ENCODE assay signal across 8 mouse cellular contexts in the genomic region with DNA sequence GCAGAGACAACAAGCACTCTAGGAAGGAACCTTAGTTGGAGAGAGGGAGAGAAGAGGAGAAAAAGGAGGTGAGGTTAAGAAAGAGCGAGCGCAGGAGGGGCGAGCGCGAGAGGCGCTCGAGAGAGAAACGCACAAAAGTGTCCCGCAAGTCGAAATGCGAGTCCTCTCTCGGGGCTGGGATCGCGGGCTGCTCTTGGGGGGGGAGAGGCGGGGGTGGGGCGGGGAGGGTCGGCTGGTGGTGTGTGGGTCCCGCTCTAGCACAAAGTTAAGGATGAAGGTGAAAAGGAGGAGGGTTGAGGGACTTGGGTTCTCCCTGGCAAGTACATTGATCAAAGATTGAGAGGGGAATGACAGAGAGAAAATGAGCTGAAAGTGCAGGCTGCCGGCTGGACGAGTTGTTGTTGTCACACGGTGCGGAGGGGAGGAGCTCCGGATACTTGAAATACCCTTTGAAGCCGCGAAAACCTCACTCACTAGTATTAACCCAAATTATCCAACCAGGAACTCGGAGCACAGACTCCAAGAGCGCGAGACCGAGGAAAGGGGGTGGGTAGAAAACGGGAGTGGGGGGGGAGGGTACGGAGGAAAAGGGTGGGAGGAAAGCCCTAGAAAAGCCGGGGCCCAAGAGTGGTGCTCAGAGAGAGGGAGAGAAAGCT. TPM values are rescaled to one million over a fixed set of nuclear protein-coding genes. Genes with fewer than 3 reads are reported as not detected.
DNase-seq lines count a peak whose midpoint lies in the region; ATAC-seq and TF ChIP-seq lines count a peak whose summit lies in the region.

Gene Dach1 (minus strand): TSS at position 345 of the 656 bp plus-strand sequence.

- H3K9me3 ChIP-seq in ES-E14 (ENCODE audit: control insufficient read depth, insufficient read depth, low read depth, low read length) = no peaks in the 10 kb centered on the region

- in situ Hi-C loops in ES-E14 (cut with MboI; ENCODE audit: low sequenced_read_pairs in 2 of 2, unreplicated experiment in 2 of 2) = no loop called here

- H3K36me3 ChIP-seq in ES-E14 (ENCODE audit: control insufficient read depth, insufficient read depth, low read length, poor library complexity, severe bottlenecking) = no peaks in the 10 kb centered on the region

- no peak for ATAC-seq in monocyte, adult 5-6 weeks (replicated peaks; ENCODE audit: insufficient number of reproducible peaks, low FRiP score, low TSS enrichment, poor library complexity, severe bottlenecking)

- peak within 1 kb of the TSS; percentile 57; the same call in 1 of the 2 replicates for H3K9ac ChIP-seq in ES-E14 (ENCODE audit: insufficient read depth, low read depth, low read length, poor library complexity, severe bottlenecking)

- no peaks in the 10 kb centered on the region for H3K4me1 ChIP-seq in ES-E14 (ENCODE audit: control insufficient read depth in 2 of 2, insufficient read depth in 2 of 2, low read length in 2 of 2, poor library complexity in 1 of 2)

- peak; percentile 43 for DNase-seq in ES-E14 (ENCODE audit: low read depth, low spot score)
- peak; percentile 59 to 62 for DNase-seq in adrenal gland, postnatal 36 days
- DNase-seq in fat pad, adult 2 months (ENCODE audit: extremely low read depth, low read depth, low spot score) = peak; percentile 54
- peak; percentile 35 for DNase-seq in heart, postnatal 4 days
- DNase-seq in layer of hippocampus, adult 9-11 months = peak; percentile 27
- peak; percentile 22 for DNase-seq in lung, postnatal 25 days (ENCODE audit: low spot score)
- DNase-seq in retina, embryonic 14.5 days (ENCODE audit: low spot score) = peak; percentile 86

- peak within 1 kb of the TSS; percentile 58 to 79 for H3K4me3 ChIP-seq in ES-E14 (ENCODE audit: insufficient read depth in 1 of 2, low read depth in 1 of 2, low read length in 2 of 2, poor library complexity in 1 of 2, severe bottlenecking in 1 of 2)

- H3K27ac ChIP-seq in ES-E14 (ENCODE audit: insufficient read depth, low read depth, low read length, poor library complexity, severe bottlenecking) = no peak within 1 kb of the TSS

TF ChIP-seq in ES-E14, 5 proteins besides CTCF, POLR2A, EP300 and RAD21:
- TF ChIP-seq HCFC1 (IDR thresholded peaks at IDR 0.05; ENCODE audit: borderline replicate concordance, insufficient read depth, low read length) (no peak), ZNF384 (IDR thresholded peaks at IDR 0.05; ENCODE audit: low read depth, low read length) (no peak), CHD2 (IDR thresholded peaks at IDR 0.05; ENCODE audit: low read depth, low read length) (no peak), ZC3H11A (IDR thresholded peaks at IDR 0.05; ENCODE audit: borderline replicate concordance, low read depth, low read length) (no peak), MAFK (IDR thresholded peaks at IDR 0.05; ENCODE audit: insufficient read depth, low read depth, low read length) (no peak)

RNA-seq across cellular contexts. Expression of gene Dach1, which starts in this region (rescaled TPM):
- 0.09 and 0.11 TPM in 2 replicates for total RNA-seq in ES-E14 (2012; rRNA removed)
- total RNA-seq in adrenal gland, postnatal 36 days (2021) = 1 to 10 TPM; 2.7 to 5.6 TPM
- 10 to 100 TPM; 16.8 to 17.3 TPM for total RNA-seq in heart, postnatal 4 days (2021)
- 0.39 to 1.5 TPM (median 0.86 TPM) in 3 replicates for total RNA-seq in monocyte, adult 5-6 weeks (2017)

Comparison
In these comparisons a context has a peak if more than half of its experiments do, and no peak if none do; other contexts are left out.
1. Peak in DNase-seq, H3K4me3 ChIP-seq and H3K9ac ChIP-seq in ES-E14; RNA of the gene not detected or under 1 TPM.
2. DNase-seq: peak in every context shown above with its lines; median percentile 86 in retina, embryonic 14.5 days; 60 in adrenal gland, postnatal 36 days; 54 in fat pad, adult 2 months; 43 in ES-E14; 35 in heart, postnatal 4 days; 27 in layer of hippocampus, adult 9-11 months; 22 in lung, postnatal 25 days.